Mouse (Mus musculus) urinary bladder, postnatal 14 days (tissue): Measurements from ENCODE around the gene Zfp658.

ENCODE experiments used
- DNase-seq: peaks from one replicate; pipeline ENCODE4 v3.0.0; 2021; ENCODE audit warnings: low spot score

Gene Zfp658

GRCm38 (mm10) chr7:43580526-43580925, 18.5 kb downstream of the Zfp658 start:
- DNase-seq, result no peak

- DNase-seq, result no peak
Measured at GRCm38 (mm10) chr7:43584790-43585189, 22.7 kb downstream of the Zfp658 start.

- no peak for DNase-seq
Measured at GRCm38 (mm10) chr7:43601884-43602283, 39.8 kb downstream of the Zfp658 start.

GRCm38 (mm10) chr7:43606896-43607742, 45.1 kb downstream of the Zfp658 start, which contains the start of gene Zfp819:
Zfp819 (plus strand) TSS chr7:43607169.
- DNase-seq, result peak; percentile 43

- DNase-seq, result no peak
Measured at GRCm38 (mm10) chr7:43607743-43608287, 45.8 kb downstream of the Zfp658 start.

GRCm38 (mm10) chr7:43608316-43608824, 46.3 kb downstream of the Zfp658 start:
- no peak for DNase-seq

- DNase-seq, result no peak
Measured at GRCm38 (mm10) chr7:43613816-43614551, 51.9 kb downstream of the Zfp658 start.

GRCm38 (mm10) chr7:43622927-43623326, 60.9 kb downstream of the Zfp658 start:
- no peak for DNase-seq

- DNase-seq, result no peak
Measured at GRCm38 (mm10) chr7:43623819-43624218, 61.8 kb downstream of the Zfp658 start.
